Mouse (Mus musculus) C2C12 (cell line): ENCODE data around the gene Ccm2l.

Experiments used
- CEBPB ChIP-seq: IDR thresholded peaks from one replicate; pipeline ENCODE4 v1.6.1; 2011; ENCODE audit warnings: low read depth, mild to moderate bottlenecking, control low read depth, moderate library complexity
- CTCF ChIP-seq: IDR thresholded peaks from one replicate; pipeline ENCODE4 v1.5.1; 2011; ENCODE audit not compliant: control insufficient read depth, insufficient read depth, insufficient read length
- MAX ChIP-seq: IDR thresholded peaks from one replicate; pipeline ENCODE4 v1.6.1; 2011; ENCODE audit warnings: mild to moderate bottlenecking, control low read depth
- MYOD1 ChIP-seq: IDR thresholded peaks from one replicate; pipeline ENCODE4 v1.6.1; 2011; ENCODE audit warnings: low read depth; ENCODE audit not compliant: control insufficient read depth, insufficient read length
- MYOG ChIP-seq: IDR thresholded peaks from one replicate; pipeline ENCODE4 v1.6.1; 2011; ENCODE audit not compliant: control insufficient read depth, insufficient read length; ENCODE audit errors: extremely low read depth
- USF1 ChIP-seq: IDR thresholded peaks from one replicate; pipeline ENCODE4 v1.6.1; 2011; ENCODE audit warnings: low read depth, mild to moderate bottlenecking, control low read depth, moderate library complexity

DNA sequence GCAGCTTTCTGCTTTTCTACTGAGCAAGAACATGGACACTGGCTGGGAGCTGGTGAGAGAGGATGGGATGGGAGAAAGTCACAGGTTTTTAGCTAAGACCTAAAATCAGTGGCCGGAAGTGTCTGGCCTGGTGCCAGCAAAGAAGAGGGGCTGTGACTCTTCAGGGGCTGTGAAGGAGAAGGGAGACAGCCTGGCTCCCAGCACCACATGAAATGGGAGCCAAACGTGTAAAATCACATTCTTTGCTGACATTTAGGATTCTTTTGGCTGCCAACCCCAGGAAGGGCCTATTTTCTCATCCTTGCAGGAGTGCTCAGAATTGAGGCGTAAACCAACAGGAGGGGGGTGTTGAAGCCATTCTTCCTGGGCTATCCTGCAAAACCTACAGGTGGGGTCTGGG is 21.9 kb upstream of the Ccm2l start:
- TF ChIP-seq CTCF (no peak), USF1 (no peak), MAX (no peak), MYOG (no peak), MYOD1 (no peak), CEBPB (no peak)
